Mouse (Mus musculus) urinary bladder, postnatal 4 days (tissue): Measurements from ENCODE around the gene Gm19684.
"Not testable (repeated sequence)": the region's sequence is repeated elsewhere in the genome, so short reads cannot be mapped to it uniquely, and the experiment has no call there.

Experiments
- DNase-seq, 2 experiments: peaks; one replicate each; pipeline ENCODE4 v3.0.0; 2021 to 2022; ENCODE audit warnings: low spot score in 2 of 2

The Gm19684 gene

DNA sequence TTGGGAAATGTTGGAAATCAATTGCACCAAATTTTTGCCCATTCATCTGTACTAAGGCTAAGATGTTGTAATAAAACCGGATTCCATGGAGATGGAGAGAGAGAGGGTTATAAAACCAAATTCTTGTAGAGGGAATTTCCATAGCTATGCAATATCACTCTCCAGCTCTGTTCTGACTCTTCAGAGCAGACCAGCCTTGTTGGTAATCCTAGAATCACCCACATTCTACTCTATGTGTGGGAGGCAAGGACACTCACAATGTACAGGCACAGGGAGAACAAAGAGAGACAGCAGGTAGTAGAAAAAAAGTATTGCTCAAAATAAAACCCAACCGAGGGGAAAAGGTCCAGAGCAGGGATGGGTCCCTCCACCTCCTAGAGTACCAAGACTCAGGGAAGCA, 54.7 kb downstream of the Gm19684 start:
- DNase-seq, result not testable (repeated sequence)

DNA sequence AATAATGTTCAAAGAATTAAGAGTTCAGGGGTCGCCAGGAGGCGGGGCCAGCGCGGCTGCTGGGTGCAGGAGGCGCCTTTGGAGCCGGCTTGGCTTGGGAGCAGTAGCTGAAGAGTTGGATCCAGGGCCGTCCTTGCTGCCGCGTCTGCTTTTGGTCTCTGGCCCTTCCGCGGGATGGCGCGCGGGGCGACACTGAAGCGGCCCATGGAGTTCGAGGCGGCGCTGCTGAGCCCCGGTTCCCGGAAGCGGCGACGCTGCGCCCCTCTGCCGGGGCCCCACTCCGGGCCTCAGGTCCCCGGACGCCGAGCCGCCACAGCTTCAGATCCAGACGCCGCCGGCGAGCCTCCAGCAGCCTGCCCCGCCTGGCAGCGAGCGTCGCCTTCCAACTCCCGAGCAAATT, 57.5 kb downstream of the Gm19684 start:
- not testable (repeated sequence) for DNase-seq
